Mouse (Mus musculus): ENCODE results near the gene Vstm4.

Vstm4 gene

DNA sequence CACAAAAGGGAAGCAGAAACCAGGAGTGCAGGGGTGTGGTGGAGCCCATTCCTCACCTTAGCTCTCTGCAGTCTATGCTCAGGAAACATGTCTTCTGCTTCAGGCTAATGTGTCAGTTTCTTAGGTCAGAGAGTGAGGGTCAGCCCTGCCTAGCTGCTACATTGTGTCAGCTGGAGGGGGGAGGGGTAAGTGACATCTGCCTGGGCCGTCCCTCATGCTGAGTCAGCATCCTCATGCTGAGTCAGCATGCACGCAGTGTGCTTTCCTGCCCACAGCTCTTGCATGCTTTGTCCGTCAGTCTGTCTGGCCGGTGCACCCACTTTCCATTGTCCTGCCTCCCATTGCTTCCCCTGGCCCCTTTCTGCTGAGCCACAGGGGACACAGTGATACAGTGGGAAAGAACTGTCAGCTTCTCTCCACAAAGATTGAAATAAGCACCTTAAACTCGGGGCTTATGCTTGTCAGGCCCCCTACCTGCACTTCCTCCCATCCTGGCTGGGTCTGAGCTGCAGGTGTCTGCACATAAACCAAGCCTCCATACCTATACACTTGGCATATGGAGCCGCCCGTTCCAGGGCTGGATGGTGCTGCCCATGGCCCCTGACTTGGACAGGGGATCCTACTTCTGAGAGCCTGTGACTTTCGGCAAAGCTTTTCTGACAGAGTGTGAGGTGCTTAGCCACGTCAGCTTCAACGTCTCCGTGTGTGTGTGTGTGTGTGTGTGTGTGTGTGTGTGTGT lies 3.4 kb downstream of the Vstm4 start:
- in situ Hi-C loops (cut with MboI, MseI), result no loop called here

DNA sequence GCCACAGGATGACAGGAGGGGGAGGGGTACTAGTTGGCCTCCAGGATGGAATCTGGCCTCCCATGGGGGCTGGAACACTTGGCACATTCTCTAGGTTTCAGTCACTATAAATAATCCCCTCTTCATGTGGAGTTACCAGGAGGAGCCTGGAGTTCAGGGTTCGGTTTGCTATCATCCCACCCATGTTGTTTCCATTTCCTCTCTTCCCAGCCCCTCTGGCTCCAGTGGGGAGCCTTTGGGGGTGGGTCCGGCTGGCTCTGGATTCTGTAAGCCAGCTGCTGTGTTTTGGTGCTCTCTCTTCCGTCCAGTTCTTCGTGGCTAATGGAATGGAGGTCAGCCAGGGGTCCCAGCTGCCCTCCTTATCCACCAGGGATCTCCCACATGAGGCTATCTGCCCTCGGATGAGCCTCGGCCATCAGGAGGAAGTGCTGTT lies 4.6 kb downstream of the Vstm4 start:
- in situ Hi-C loops (cut with MboI, MseI), result no loop called here

DNA sequence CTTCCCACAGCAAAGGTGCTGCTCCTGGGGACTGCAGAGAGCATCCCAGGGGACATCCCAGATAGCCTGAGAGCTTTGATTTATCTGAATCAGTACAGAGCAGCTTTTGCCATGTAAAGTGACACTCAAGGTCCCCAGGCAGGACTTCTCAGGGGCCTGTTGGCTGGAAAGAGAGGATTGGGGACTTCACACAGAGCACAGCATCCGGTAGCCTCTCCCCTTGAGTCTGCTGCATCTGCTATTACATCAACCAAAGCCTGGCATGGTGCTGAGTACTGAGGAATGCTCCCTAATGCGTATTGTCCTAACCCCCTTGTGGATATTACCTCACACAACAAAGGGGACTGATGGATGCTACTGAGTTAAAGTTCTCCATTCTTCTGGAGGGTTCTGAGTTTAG lies 5.1 kb downstream of the Vstm4 start:
- in situ Hi-C loops (cut with MboI, MseI), result no loop called here

DNA sequence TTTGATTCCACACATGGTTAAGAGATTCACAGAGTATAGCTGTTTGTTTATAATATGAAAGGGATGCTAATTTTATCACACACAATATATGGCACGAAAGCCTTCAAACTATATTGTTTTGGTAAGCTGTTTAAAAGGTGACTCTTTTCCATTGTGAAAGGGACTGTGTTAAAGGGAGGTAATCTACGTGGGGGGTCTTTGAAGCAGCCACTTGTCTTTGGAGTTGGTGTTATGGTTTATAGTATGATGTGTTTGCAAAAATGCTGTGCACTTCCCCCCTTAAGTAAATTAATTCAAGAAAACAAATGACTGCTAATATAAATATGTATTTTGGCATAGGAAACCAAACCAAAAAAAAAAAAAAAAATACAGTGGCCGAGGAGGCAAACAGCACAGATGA lies 8.8 kb downstream of the Vstm4 start:
- in situ Hi-C loops (cut with MboI, MseI), result no loop called here

DNA sequence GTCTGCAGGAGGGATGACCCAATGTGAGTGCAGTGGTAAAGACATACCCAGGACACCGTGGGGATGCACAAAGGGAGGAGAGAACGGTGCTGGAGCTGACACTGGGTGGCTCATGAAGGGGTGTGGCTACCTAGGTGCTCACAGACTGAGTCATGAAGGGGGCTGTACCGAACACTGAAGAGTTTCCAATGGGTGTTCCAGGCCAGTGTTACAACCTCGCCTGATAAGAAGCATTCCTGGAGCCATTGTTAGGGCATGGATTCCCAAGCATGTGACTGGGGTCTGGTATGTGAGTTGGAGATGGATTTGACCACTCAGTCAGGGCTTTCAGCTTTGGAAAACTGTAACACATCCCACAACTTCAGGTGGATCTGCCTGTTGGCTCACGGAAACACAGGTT lies 15.4 kb downstream of the Vstm4 start:
- in situ Hi-C loops (cut with MboI, MseI), result no loop called here

DNA sequence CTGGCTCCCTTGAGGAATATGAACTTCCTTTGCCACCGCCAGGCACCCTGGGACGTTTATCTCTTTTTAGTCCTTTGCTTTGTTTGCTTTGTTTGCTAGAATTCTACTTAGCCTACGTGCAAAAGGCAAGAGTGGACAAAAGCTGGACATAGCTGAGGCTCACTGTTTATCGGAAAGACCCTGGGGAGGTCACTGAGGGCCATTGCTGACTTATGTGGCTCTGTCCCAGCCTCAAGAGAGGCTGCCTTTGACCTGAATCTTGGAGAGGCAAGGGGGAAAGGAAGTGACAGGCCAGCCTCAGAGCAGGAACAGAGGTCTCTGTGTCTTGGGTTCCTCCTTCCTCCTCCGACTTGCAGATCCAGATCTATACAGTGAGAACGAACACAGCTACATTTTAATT lies 21.0 kb downstream of the Vstm4 start:
- in situ Hi-C loops (cut with MboI, MseI), result no loop called here

DNA sequence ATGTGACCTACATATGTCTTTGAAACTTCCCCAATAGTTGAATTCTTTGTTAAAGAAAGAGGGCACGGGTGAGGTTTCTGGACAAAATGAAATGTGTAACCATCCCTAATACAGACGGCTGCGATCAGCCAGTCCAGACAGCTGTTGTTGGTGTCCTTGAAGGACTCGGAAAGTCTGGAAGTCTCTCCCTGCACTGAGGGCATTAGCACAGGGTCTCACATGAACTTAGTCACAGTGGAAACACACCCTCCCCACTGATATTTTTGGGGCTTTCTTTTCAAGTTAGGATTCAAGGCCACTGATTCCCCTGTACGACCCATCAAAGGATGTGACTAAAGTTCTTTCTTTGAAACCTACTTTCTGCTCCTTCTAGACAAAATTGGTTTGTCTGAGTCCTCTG lies 23.8 kb downstream of the Vstm4 start:
- in situ Hi-C loops (cut with MboI, MseI), result no loop called here

DNA sequence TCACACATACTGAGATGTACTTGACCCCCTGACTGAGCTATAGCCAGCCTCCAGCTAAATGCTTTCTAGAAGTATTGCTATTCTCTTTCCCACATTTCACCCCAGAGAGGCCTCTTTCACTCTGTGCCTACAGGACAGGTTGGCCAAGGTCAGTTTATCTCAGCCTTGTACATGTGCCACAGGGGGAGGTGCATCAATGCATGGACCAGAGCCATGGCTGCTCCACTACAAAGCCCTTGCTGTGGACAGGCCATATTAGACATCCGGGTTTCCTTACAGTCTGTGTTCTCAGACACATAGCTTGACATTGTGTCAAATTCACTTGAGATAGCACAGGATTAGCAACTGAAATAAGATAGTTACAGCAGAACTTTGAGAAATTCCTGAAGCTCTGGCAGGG lies 25.1 kb downstream of the Vstm4 start:
- in situ Hi-C loops (cut with MboI, MseI), result no loop called here

DNA sequence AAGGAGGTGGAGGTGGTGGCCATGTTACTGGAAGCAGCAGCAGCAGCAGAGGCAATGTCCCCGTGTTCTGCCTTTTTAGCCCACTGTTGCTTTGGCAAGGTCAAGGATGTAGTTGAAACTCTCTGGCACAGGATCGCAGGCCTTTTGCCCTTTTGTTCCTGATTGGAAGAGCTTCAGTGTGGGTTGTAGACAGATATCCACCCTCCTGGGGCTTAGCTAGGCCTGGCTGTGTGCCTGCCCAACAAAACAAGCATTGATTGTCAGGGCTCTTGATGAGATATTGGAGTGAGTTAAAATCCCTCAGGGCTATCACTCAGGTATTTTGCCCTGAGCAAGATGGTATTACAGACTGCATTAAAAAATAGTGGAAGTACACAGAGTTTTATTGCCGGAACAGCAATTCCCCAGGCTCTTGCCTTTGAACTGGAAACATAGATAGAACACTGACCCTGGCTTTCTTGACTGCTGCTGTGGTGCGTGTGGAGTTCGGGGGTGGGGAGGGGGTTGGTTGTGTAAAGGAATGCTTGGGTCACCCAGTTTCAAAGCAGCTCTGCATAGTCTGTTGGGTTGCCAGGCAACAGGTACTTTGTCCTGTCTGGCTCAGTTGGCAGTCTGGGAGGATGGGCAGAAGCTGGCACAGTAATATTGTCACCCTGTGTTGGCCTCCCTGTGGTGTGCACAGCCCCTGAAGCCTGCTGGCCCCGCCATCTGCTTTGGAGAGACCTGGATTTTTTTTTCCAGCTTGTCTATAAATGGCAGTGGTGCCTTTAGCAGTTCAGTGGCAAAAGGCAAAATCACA lies 32.5 kb downstream of the Vstm4 start:
- in situ Hi-C loops (cut with MboI, MseI), result no loop called here

DNA sequence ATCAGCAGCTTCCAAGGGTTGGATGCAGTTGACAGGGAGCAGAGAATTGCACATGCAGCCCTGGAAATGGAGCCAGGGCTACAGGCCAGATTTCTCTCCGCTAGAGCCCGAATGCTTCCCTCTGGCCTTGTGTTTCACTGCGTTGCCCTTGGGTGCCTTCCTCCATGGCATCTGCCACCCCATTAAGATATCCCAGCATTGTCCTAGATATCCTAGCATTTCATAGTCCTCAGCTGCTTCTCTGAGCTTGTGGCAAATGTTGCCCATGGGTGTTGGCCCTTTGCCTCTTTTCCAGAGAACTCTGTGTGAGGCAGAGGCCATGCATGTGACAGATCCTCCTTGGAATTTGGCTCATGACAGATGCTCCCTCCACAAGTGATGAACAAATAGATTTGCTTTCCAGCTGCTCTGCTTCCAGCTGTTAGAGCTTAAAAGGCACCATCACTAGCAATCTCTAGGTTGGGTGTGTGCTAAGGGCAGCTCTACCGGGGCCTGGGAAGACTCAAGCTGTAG lies 37.8 kb downstream of the Vstm4 start:
- in situ Hi-C loops (cut with MboI, MseI), result no loop called here

DNA sequence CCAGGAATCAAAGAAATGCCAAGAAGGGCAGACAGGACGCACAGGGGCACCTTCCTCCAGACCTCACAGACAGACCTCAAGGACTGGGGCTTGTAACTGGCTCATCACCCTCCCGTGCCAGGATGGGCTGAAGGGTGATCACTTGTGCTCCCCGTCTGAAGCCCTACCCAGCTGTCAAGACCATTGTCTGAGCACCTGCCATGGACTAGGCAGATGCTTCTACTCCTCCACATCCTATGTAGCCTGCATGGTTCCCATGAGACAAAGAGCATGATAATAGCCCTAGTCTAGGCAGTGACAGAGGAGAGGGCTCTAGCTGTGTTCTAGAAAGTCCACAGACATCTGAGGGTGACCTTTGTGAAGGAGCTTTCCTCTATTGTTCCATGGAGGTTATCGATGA lies 38.3 kb downstream of the Vstm4 start:
- in situ Hi-C loops (cut with MboI, MseI), result no loop called here

DNA sequence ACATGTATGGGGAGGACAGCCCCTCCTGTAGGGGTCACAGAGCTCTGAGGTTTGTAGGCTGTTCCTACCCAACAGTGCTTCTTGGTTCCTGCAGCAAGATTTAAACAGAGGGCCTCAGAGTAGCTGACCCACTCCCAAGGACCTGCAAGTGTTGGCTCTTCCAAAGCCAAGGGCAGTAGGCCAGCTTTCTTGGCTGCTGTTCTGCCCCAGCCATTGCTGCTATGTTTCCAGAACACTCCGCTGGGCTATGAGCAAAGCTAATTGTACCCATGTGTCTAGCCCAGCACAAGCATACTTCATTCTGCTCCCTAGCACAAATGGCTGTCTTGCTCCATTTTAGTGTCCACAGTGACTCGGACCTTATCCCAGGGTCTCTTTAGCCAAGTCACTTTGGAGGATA lies 40.3 kb downstream of the Vstm4 start:
- in situ Hi-C loops (cut with MboI, MseI), result no loop called here

DNA sequence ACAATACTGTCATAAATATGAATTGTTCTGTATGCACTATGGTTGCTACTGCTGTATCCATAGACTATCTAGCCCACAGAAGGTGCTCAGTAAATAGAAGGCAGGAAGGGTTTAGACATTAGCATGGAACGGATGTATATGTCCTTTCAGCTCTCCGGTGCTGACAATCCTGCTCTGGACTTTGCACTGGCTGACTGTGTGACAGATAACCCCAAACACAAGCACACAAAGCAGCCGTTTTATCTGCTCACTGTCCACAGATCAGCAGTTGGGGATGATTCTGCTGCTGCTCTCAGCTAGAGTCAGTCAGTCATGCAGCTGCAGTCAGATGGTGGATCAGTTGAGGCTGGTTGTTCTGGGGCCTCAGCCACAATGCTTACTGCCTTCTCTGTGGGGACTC lies 46.6 kb downstream of the Vstm4 start:
- in situ Hi-C loops (cut with MboI, MseI), result no loop called here

DNA sequence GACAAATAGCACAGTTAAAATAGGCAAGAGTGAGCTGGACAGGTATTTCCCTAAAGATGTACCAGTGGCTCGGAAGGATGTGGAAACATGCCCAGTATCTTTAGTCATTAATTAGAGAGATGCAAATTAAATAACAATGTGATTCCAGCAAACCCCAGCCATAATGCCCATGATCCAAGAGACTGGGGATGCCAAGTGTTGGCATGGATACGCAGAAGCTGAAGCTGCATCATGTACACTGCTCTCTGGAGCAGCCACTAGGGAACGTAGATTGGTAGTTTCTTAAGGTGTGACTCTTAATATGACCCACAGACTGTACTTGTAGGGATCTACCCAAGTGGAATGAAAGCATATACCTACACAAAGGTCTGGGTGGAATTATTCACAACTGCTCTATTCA lies 50.0 kb downstream of the Vstm4 start:
- in situ Hi-C loops (cut with MboI, MseI), result no loop called here

DNA sequence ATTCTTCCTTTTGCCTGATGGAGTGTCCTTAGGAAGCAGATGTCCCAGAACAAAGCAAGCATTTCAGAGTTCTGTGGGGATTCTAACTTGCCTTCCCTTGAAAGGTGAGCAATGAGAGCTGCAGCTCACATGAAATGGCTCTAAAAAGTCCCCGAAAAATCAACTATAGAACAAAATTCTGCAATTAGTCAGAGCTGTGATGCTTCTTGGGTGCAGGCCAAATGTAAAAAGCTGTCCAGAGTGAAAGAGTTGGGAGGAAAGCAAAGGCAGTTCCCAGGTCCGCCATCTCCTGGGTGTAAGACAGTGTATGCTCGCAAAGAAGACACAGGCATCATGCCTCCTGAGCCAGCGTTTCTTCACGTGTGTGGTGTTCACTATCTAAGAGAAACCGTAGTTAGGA lies 52.6 kb downstream of the Vstm4 start:
- in situ Hi-C loops (cut with MboI, MseI), result no loop called here

DNA sequence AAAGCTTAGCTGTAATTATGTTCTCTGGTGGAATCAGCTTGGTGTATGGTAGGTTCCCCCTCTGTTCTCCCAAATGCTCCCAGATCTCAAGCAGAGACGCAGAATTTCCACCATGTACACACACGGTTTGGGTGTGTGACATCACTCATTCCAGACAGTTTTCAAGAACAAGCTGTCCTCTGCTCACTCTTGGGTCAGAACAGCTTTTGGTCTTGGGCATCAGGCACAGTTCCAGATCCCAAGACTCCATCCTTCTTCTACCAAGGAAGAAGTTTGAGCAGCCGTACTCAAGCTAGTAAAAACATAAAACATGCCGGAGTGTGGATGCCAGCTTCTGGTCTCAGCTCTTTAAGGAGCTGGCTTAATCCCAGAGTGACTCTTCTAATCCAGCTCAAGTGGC lies 54.6 kb downstream of the Vstm4 start:
- in situ Hi-C loops (cut with MboI, MseI), result no loop called here

DNA sequence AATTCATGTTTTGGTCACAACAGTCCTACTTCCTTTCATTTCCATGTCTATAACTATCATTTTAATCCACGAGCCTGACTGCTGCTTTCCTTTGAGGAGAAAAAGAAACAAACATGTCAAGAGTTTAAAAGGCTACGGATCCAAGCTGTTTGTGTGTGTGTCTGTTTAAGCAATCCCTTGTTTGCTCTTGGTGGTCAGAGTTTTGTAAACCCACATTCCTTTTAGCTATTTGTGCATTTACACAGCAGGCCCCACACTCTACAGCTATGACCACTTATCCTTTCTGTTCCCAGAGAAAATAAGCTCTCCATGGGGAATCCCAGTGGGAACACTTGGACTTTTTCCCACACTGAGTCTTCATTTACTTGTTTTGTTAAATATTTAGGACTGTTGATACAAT lies 58.8 kb downstream of the Vstm4 start:
- in situ Hi-C loops (cut with MboI, MseI), result no loop called here

DNA sequence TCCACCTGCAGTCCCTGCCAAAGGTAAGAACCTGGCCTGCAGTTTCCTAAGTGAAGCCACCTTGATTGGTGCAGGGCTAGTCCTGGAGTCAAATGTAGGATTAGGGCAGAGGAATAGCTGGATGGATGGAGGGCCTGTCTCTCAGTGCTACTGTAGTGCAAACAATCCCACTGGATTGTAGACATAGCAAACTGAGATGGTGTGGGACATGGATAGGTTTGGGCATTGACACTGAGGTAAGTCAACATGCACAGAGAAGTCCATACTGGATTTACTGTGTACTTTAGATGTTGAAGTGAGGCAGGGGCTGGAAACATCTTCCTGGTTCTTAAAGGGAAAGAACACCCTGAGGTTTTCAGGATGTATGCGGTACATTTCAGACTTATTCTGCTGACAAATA lies 61.4 kb downstream of the Vstm4 start:
- in situ Hi-C loops (cut with MboI, MseI), result no loop called here

DNA sequence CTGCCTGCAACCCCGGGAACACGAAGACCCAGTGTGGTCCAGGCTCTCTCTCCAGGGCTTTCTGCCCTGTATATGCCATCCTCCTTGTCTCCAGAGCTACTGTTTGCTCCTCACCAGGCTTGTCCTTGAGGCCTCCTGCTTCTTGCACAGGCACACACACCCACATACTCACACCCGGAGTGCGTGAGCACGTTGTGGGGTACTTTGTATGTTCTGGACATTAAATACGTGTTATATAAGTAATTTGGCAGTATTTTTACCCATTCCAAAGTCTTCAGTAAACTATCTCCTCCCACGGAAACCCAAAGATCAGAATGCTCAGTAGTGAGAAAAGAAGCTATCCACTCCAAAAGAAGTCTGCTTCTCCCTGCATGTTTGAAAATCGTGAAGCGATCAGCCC lies 67.3 kb downstream of the Vstm4 start:
- in situ Hi-C loops (cut with MboI, MseI), result no loop called here

DNA sequence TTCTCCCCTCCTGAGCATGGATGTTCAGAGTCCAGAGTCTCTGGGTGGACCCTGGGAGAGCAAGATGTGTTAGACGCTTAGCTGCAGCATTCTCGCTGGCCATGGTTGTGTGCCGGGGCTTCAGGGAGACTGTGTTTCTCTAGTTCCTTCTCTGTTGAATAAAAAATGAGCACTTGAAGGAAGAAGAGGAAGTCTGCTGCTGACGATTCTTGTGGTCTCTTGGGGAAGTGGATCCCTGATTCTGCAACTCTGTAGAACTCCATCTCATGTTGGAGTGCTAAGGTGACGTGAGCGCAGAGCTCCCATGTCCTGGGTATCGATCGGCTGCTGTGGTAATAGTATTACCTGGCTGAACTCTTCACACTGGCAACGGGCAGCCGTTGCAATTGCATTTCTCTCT lies 75.2 kb downstream of the Vstm4 start:
- in situ Hi-C loops (cut with MboI, MseI), result no loop called here

DNA sequence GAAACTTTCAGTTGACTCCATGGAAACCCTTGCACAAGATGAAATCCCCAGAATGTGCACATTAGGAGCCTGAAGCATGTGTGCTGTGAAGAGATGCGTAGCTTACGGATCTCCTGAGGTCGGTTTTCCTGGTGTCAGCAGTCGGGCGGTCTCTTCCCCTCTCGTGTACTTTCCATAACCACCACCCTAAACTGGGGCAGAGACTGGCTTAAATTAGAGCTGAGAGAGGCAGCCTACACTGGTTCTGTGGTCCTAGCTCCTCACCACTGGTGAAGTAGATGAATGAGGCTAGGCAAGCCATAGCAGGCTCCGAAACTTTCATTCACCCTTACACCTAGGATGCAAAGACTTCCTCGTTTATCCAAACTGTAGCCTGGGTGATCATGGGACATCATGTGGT lies 75.7 kb downstream of the Vstm4 start:
- in situ Hi-C loops (cut with MboI, MseI), result no loop called here

DNA sequence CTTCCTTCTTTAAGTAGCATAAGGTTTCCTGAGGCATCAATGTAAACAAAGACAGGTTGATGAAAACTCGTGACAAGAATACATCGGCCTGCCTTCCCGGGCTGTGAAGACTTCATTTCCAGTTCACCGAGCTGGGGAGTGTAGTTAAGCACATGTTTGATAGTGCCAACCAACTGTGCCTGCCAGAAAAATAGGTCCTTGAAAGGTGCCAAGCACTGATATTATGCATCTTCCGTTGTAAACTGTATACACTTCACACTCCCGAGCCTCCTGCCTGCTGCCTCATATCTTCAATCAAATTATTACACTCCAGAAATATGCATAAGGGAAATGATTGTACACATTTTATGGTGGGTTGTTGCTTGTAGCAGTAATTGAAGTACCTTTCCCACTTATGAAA lies 77.5 kb downstream of the Vstm4 start:
- in situ Hi-C loops (cut with MboI, MseI), result no loop called here

DNA sequence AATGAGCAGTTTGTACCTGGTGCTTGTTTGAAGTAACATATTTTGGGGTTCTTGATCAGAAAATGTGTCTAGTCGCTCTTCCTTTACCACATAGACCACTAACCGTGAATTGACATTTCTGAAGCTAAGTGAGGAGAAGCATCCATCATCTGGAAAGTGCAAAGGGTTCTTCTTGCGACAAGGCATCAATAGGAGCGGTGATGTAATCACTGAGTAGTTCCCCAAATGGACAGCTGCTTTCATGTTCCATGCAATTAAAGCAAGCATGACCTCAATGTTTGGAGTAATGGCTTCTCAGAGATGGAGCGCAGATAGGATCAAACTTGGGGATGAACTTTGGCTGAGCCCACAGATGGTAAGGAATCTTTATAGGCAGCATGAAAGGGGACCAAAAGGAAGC lies 82.7 kb downstream of the Vstm4 start:
- in situ Hi-C loops (cut with MboI, MseI), result no loop called here

Measured in T-helper 2 cell (primary cell).